Mouse (Mus musculus) limb, embryonic 12.5 days (tissue): ENCODE data around the gene Isg20l2. TPM values are rescaled to one million over a fixed set of nuclear protein-coding genes. Genes with fewer than 3 reads are reported as not detected.

ENCODE experiments used
- ATAC-seq: fragments of 200-750 bp; cut with Nextera tagmentation; 2 replicates; pipeline ENCODE4 v1.8.0; 2017; ENCODE audit warnings: low read depth, moderate TSS enrichment; ENCODE audit not compliant: insufficient number of reproducible peaks, insufficient read depth, low FRiP score, low TSS enrichment
- H3K27ac ChIP-seq: fragments of 300-500 bp; sonication (generic); 2 replicates; pipeline ENCODE4 v1.5.1; 2016; ENCODE audit warnings: mild to moderate bottlenecking, moderate library complexity
- H3K27me3 ChIP-seq: fragments of 300-500 bp; sonication (generic); 2 replicates; pipeline ENCODE4 v1.6.1; 2016; ENCODE audit warnings: mild to moderate bottlenecking, moderate library complexity
- H3K36me3 ChIP-seq: fragments of 300-500 bp; sonication (generic); 2 replicates; pipeline ENCODE4 v1.6.1; 2016; ENCODE audit warnings: mild to moderate bottlenecking, moderate library complexity
- H3K4me1 ChIP-seq: fragments of 300-500 bp; sonication (generic); replicated peaks from 2 replicates; pipeline ENCODE4 v1.6.1; 2016
- H3K4me2 ChIP-seq: fragments of 300-500 bp; sonication (generic); 2 replicates; pipeline ENCODE4 v1.6.1; 2016; ENCODE audit warnings: mild to moderate bottlenecking, moderate library complexity
- H3K4me3 ChIP-seq: fragments of 300-500 bp; sonication (generic); replicated peaks from 2 replicates; pipeline ENCODE4 v1.5.1; 2016; ENCODE audit warnings: mild to moderate bottlenecking
- H3K9ac ChIP-seq: fragments of 300-500 bp; sonication (generic); replicated peaks from 2 replicates; pipeline ENCODE4 v1.6.1; 2016; ENCODE audit warnings: mild to moderate bottlenecking, moderate library complexity
- H3K9me3 ChIP-seq: fragments of 300-500 bp; sonication (generic); 2 replicates; pipeline ENCODE4 v1.6.1; 2016; ENCODE audit warnings: mild to moderate bottlenecking, moderate library complexity
- WGBS: fragments of 180-500 bp; shearing (Covaris S2); methylation state at CpG from one replicate; pipeline ENCODE4 v1.1.7; 2016; 5-methylcytosine and 5-hydroxymethylcytosine counted together
- polyA plus RNA-seq: library from polyadenylated mRNA; unstranded; fragments of >200 nt; fragmentation: Nextera tagmentation; extraction: Ambion mirVana; gene quantifications from 2 replicates; pipeline ENCODE4 v1.2.1, GENCODE M21; 2016

The Isg20l2 gene
- polyA plus RNA-seq, 1 experiment from 2014 or later, result 83.2 TPM

GRCm38 (mm10) chr3:87913891-87914290 is 16.2 kb upstream of the Isg20l2 start:
- H3K9ac ChIP-seq, result no peak overlapping the region
- no peak overlapping the region for H3K27ac ChIP-seq
- peaks cover 49% of the 10 kb centered on the region for H3K36me3 ChIP-seq
- ATAC-seq, result no peak
- H3K4me1 ChIP-seq, result peaks cover 25% of the 10 kb centered on the region
- no peak overlapping the region for H3K4me3 ChIP-seq
- H3K4me2 ChIP-seq, result no peak overlapping the region
- 96% methylated on average over 10 of the region's 10 CpGs for WGBS
- H3K9me3 ChIP-seq, result no peaks in the 10 kb centered on the region
- no peaks in the 10 kb centered on the region for H3K27me3 ChIP-seq

GRCm38 (mm10) chr3:87916990-87917389 is 13.1 kb upstream of the Isg20l2 start:
- H3K27ac ChIP-seq, result no peak overlapping the region
- no peak overlapping the region for H3K9ac ChIP-seq
- H3K27me3 ChIP-seq, result no peaks in the 10 kb centered on the region
- peaks cover 53% of the 10 kb centered on the region for H3K36me3 ChIP-seq
- H3K9me3 ChIP-seq, result no peaks in the 10 kb centered on the region
- H3K4me1 ChIP-seq, result peaks cover 8% of the 10 kb centered on the region
- no peak overlapping the region for H3K4me2 ChIP-seq
- no peak overlapping the region for H3K4me3 ChIP-seq
- ATAC-seq, result no peak
- WGBS, result 92% methylated on average over 1 of the region's 1 CpGs

- peak overlapping the region; percentile 58 for H3K4me3 ChIP-seq
- peak overlapping the region; percentile 41; the same call in 1 of the 2 replicates for H3K27ac ChIP-seq
Observed at GRCm38 (mm10) chr3:87918551-87918950, 11.6 kb upstream of the Isg20l2 start.

GRCm38 (mm10) chr3:87919336-87920108 is 10.6 kb upstream of the Isg20l2 start, which contains the start of gene Mrpl24:
Mrpl24 (plus strand) TSS chr3:87919506.
- Histone ChIP-seq H3K4me1 (peaks cover 8% of the 10 kb centered on the region), H3K27ac (peak within 1 kb of the TSS; percentile 87), H3K4me2 (peak within 1 kb of the TSS; percentile 86), H3K9me3 (no peaks in the 10 kb centered on the region), H3K4me3 (peak within 1 kb of the TSS; percentile 58), H3K9ac (peak within 1 kb of the TSS; percentile 68), H3K27me3 (no peaks in the 10 kb centered on the region), H3K36me3 (peaks cover 62% of the 10 kb centered on the region)
- ATAC-seq, result peak; percentile 76
- under 1% methylated on average over 30 of the region's 30 CpGs for whole genome bisulfite sequencing

More at GRCm38 (mm10) chr3:87918551-87918950, 11.6 kb upstream of the Isg20l2 start:
- H3K9ac ChIP-seq, result no peak overlapping the region
- H3K9me3 ChIP-seq, result no peaks in the 10 kb centered on the region
- H3K27me3 ChIP-seq, result no peaks in the 10 kb centered on the region
- WGBS, result 88% methylated on average over 1 of the region's 1 CpGs
- H3K4me2 ChIP-seq, result peak overlapping the region; percentile 42
- peaks cover 8% of the 10 kb centered on the region for H3K4me1 ChIP-seq
- no peak for ATAC-seq
- peaks cover 62% of the 10 kb centered on the region for H3K36me3 ChIP-seq

GRCm38 (mm10) chr3:87920270-87920943 is 9.7 kb upstream of the Isg20l2 start:
- peak overlapping the region; percentile 68; the same call in 1 of the 2 replicates for H3K9ac ChIP-seq
- H3K27ac ChIP-seq, result no peak overlapping the region
- peak overlapping the region; percentile 58 for H3K4me3 ChIP-seq
- H3K4me2 ChIP-seq, result peak overlapping the region; percentile 86
- H3K9me3 ChIP-seq, result no peaks in the 10 kb centered on the region
- H3K27me3 ChIP-seq, result no peaks in the 10 kb centered on the region
- WGBS, result 65% methylated on average over 9 of the region's 9 CpGs
- peaks cover 8% of the 10 kb centered on the region for H3K4me1 ChIP-seq
- peaks cover 62% of the 10 kb centered on the region for H3K36me3 ChIP-seq
- ATAC-seq, result no peak

- Histone ChIP-seq H3K4me2 (no peak overlapping the region), H3K27me3 (no peaks in the 10 kb centered on the region), H3K4me3 (no peak overlapping the region), H3K27ac (no peak overlapping the region), H3K4me1 (peaks cover 14% of the 10 kb centered on the region), H3K36me3 (peaks cover 64% of the 10 kb centered on the region), H3K9me3 (no peaks in the 10 kb centered on the region), H3K9ac (no peak overlapping the region)
- no peak for ATAC-seq
- WGBS, result 93% methylated on average over 7 of the region's 7 CpGs
Observed at GRCm38 (mm10) chr3:87924996-87925395, 5.1 kb upstream of the Isg20l2 start.

GRCm38 (mm10) chr3:87927452-87927851 is 2.7 kb upstream of the Isg20l2 start:
- Histone ChIP-seq H3K36me3 (peaks cover 65% of the 10 kb centered on the region), H3K4me1 (peaks cover 22% of the 10 kb centered on the region)

GRCm38 (mm10) chr3:87929341-87930077 is 605 bp upstream of the Isg20l2 start:
- Histone ChIP-seq H3K4me1 (peaks cover 22% of the 10 kb centered on the region), H3K9me3 (no peaks in the 10 kb centered on the region), H3K36me3 (peaks cover 62% of the 10 kb centered on the region), H3K27me3 (no peaks in the 10 kb centered on the region), H3K9ac (peak overlapping the region; percentile 86), H3K4me3 (peak overlapping the region; percentile 97), H3K4me2 (peak overlapping the region; percentile 89), H3K27ac (peak overlapping the region; percentile 89; the same call in 1 of the 2 replicates)
- WGBS, result 7% methylated on average over 26 of the region's 26 CpGs
- no peak for ATAC-seq

More at GRCm38 (mm10) chr3:87927452-87927851, 2.7 kb upstream of the Isg20l2 start:
- Histone ChIP-seq H3K9me3 (no peaks in the 10 kb centered on the region), H3K9ac (no peak overlapping the region), H3K4me3 (no peak overlapping the region; the same call in 1 of the 2 replicates), H3K27ac (no peak overlapping the region), H3K27me3 (no peaks in the 10 kb centered on the region), H3K4me2 (no peak overlapping the region)
- ATAC-seq, result no peak
- 92% methylated on average over 5 of the region's 5 CpGs for WGBS

- no peak overlapping the region for H3K27ac ChIP-seq
- WGBS, result 79% methylated on average over 5 of the region's 5 CpGs
- H3K27me3 ChIP-seq, result no peaks in the 10 kb centered on the region
- peaks cover 25% of the 10 kb centered on the region for H3K4me1 ChIP-seq
- H3K4me3 ChIP-seq, result no peak overlapping the region
- H3K9ac ChIP-seq, result no peak overlapping the region
- no peaks in the 10 kb centered on the region for H3K9me3 ChIP-seq
- H3K4me2 ChIP-seq, result no peak overlapping the region
- H3K36me3 ChIP-seq, result peaks cover 71% of the 10 kb centered on the region
- ATAC-seq, result no peak
Observed at GRCm38 (mm10) chr3:87934026-87934425, 3.9 kb downstream of the Isg20l2 start.

- no peak for ATAC-seq
- H3K27me3 ChIP-seq, result no peaks in the 10 kb centered on the region
- H3K9me3 ChIP-seq, result no peaks in the 10 kb centered on the region
- peaks cover 76% of the 10 kb centered on the region for H3K36me3 ChIP-seq
- 81% methylated on average over 4 of the region's 4 CpGs for WGBS
- H3K9ac ChIP-seq, result no peak overlapping the region
- H3K4me2 ChIP-seq, result no peak overlapping the region
- H3K27ac ChIP-seq, result no peak overlapping the region
- peaks cover 20% of the 10 kb centered on the region for H3K4me1 ChIP-seq
- no peak overlapping the region for H3K4me3 ChIP-seq
Observed at GRCm38 (mm10) chr3:87934501-87934900, 4.4 kb downstream of the Isg20l2 start.

- H3K36me3 ChIP-seq, result peaks cover 83% of the 10 kb centered on the region
- H3K4me1 ChIP-seq, result peaks cover 19% of the 10 kb centered on the region
- 0 out of 2 replicates have a peak overlapping the region, but pooled peaks have one; percentile 1 for H3K27ac ChIP-seq
- H3K4me3 ChIP-seq, result no peak overlapping the region
- 87% methylated on average over 4 of the region's 4 CpGs for WGBS
- no peak overlapping the region for H3K9ac ChIP-seq
- no peak for ATAC-seq
- H3K4me2 ChIP-seq, result no peak overlapping the region
- no peaks in the 10 kb centered on the region for H3K27me3 ChIP-seq
- H3K9me3 ChIP-seq, result no peaks in the 10 kb centered on the region
Observed at GRCm38 (mm10) chr3:87935201-87935600, 5.1 kb downstream of the Isg20l2 start.
